Mouse (Mus musculus) heart, adult 2 months (tissue): ENCODE measurements around the gene Slfn2. TPM values are rescaled to one million over a fixed set of nuclear protein-coding genes. Genes with fewer than 3 reads are reported as not detected.

ENCODE experiments used
- DNase-seq, 2 experiments: peaks; one replicate each; pipeline ENCODE4 v3.0.0; 2021
- H3K27ac ChIP-seq: fragments of 200-600 bp; 2 replicates; pipeline ENCODE4 v1.8.1; 2022
- H3K27me3 ChIP-seq: fragments of 200-500 bp; 2 replicates; pipeline ENCODE4 v1.6.1; 2012; ENCODE audit warnings: mild to moderate bottlenecking, low read length, inconsistent platforms, mixed read lengths; ENCODE audit not compliant: control insufficient read depth, insufficient read depth
- H3K36me3 ChIP-seq: fragments of 200-500 bp; 2 replicates; pipeline ENCODE4 v1.6.1; 2012; ENCODE audit warnings: low read length, inconsistent platforms; ENCODE audit not compliant: control insufficient read depth, insufficient read depth
- H3K4me1 ChIP-seq: fragments of 200-500 bp; 2 replicates; pipeline ENCODE4 v1.6.1; 2011; ENCODE audit warnings: low read length; ENCODE audit not compliant: control insufficient read depth, insufficient read depth
- H3K4me3 ChIP-seq: fragments of 200-600 bp; 2 replicates; pipeline ENCODE4 v1.8.1; 2022
- H3K79me2 ChIP-seq: fragments of 200-500 bp; replicated peaks from 2 replicates; pipeline ENCODE4 v1.6.1; 2012; ENCODE audit warnings: mild to moderate bottlenecking, inconsistent platforms, low read length, moderate library complexity, mixed read lengths; ENCODE audit not compliant: control insufficient read depth, insufficient read depth
- H3K9ac ChIP-seq: fragments of 200-500 bp; 2 replicates; pipeline ENCODE4 v1.6.1; 2012; ENCODE audit warnings: low read depth, mild to moderate bottlenecking, control low read depth, inconsistent platforms, low read length, mixed read lengths
- CTCF ChIP-seq: fragments of 200-600 bp; IDR thresholded peaks from 2 replicates; pipeline ENCODE4 v1.8.1; 2022; ENCODE audit warnings: antibody characterized with exemption, mild to moderate bottlenecking, moderate library complexity
- EP300 ChIP-seq: fragments of 200-500 bp; IDR thresholded peaks from 2 replicates; pipeline ENCODE4 v1.6.1; 2011; ENCODE audit warnings: low read depth, low read length, control low read depth; ENCODE audit not compliant: insufficient read depth
- POLR2A ChIP-seq: fragments of 200-500 bp; IDR thresholded peaks from 2 replicates; pipeline ENCODE4 v1.6.1; 2011; ENCODE audit warnings: mild to moderate bottlenecking, low read depth, low read length, control low read depth; ENCODE audit not compliant: insufficient read depth
- WGBS: fragments of 180-500 bp; shearing (Covaris S2); methylation state at CpG from one replicate; pipeline ENCODE4 v1.1.7; 2018; 5-methylcytosine and 5-hydroxymethylcytosine counted together
- intact Hi-C: fragments of 180-260 bp; cut with DNase I; formaldehyde crosslinking; loops from one replicate; pipeline ENCODE4 v1.15.1; 2025
- polyA plus RNA-seq: library from polyadenylated mRNA; depleted of rRNA; stranded (reverse); fragments of >200 nt; gene quantifications from 2 replicates; pipeline ENCODE4 v1.2.3, GENCODE M21; 2012
- total RNA-seq, 2 experiments: library from RNA; stranded (reverse); gene quantifications; 2 replicates each; pipeline ENCODE4 v1.2.3; 2021

Slfn2 gene
- total and polyA plus RNA-seq, 3 experiments = 3.4 to 4.3 (median 3.8) TPM

GRCm38 (mm10) chr11:83039796-83040195 is 25.1 kb upstream of the Slfn2 start:
- Histone ChIP-seq H3K27ac (no peak overlapping the region), H3K36me3 (no peaks in the 10 kb centered on the region), H3K9ac (no peak overlapping the region), H3K79me2 (no peaks in the 10 kb centered on the region), H3K4me1 (no peaks in the 10 kb centered on the region), H3K27me3 (no peaks in the 10 kb centered on the region), H3K4me3 (peak overlapping the region; percentile 23; the same call in 1 of the 2 replicates)
- TF ChIP-seq CTCF (no peak), EP300 (no peak), POLR2A (no peak)
- intact Hi-C loops = loop anchor here (5.0 kb wide), 1 partner anchor 127 kb away; the partner anchor contains the start of gene Unc45b
- WGBS = 15% methylated on average over 19 of the region's 19 CpGs
- no peak for DNase-seq

- DNase-seq = no peak
- Histone ChIP-seq H3K36me3 (no peaks in the 10 kb centered on the region), H3K79me2 (no peaks in the 10 kb centered on the region), H3K27ac (no peak overlapping the region), H3K9ac (no peak overlapping the region), H3K4me1 (no peaks in the 10 kb centered on the region), H3K4me3 (peak overlapping the region; percentile 23; the same call in 1 of the 2 replicates), H3K27me3 (no peaks in the 10 kb centered on the region)
- TF ChIP-seq EP300 (no peak), POLR2A (no peak), CTCF (no peak)
- intact Hi-C loops = loop anchor here (5.0 kb wide), 1 partner anchor 128 kb away; the partner anchor contains the start of gene Unc45b
- WGBS = 34% methylated on average over 1 of the region's 1 CpGs
Observed at GRCm38 (mm10) chr11:83040325-83040724, 24.6 kb upstream of the Slfn2 start.

- intact Hi-C loops = loop anchor here (5.0 kb wide), 1 partner anchor 129 kb away; the partner anchor contains the start of gene Unc45b
- H3K9ac ChIP-seq = no peak overlapping the region
- H3K4me3 ChIP-seq = no peak overlapping the region
- H3K27me3 ChIP-seq = no peaks in the 10 kb centered on the region
- TF ChIP-seq EP300 (no peak), CTCF (no peak), POLR2A (no peak)
- no peak for DNase-seq
- H3K36me3 ChIP-seq = no peaks in the 10 kb centered on the region
- H3K4me1 ChIP-seq = no peaks in the 10 kb centered on the region
- no peak overlapping the region for H3K27ac ChIP-seq
- no peaks in the 10 kb centered on the region for H3K79me2 ChIP-seq
Observed at GRCm38 (mm10) chr11:83041000-83041399, 23.9 kb upstream of the Slfn2 start.

- Histone ChIP-seq H3K4me1 (no peaks in the 10 kb centered on the region), H3K9ac (no peak overlapping the region), H3K79me2 (no peaks in the 10 kb centered on the region), H3K27ac (no peak overlapping the region), H3K4me3 (no peak overlapping the region), H3K36me3 (no peaks in the 10 kb centered on the region), H3K27me3 (no peaks in the 10 kb centered on the region)
- no peak for TF ChIP-seq CTCF
- no peak for TF ChIP-seq EP300
- no peak for TF ChIP-seq POLR2A
- intact Hi-C loops = loop anchor here (5.0 kb wide), 1 partner anchor 132 kb away; the partner anchor contains the start of gene Unc45b
- DNase-seq = no peak
- WGBS = 69% methylated on average over 4 of the region's 4 CpGs
Observed at GRCm38 (mm10) chr11:83043891-83044290, 21.0 kb upstream of the Slfn2 start.

- H3K79me2 ChIP-seq = no peaks in the 10 kb centered on the region
- intact Hi-C loops = no loop called here
- WGBS = 57% methylated on average over 3 of the region's 3 CpGs
- no peaks in the 10 kb centered on the region for H3K36me3 ChIP-seq
- H3K27ac ChIP-seq = no peak overlapping the region
- no peak overlapping the region for H3K4me3 ChIP-seq
- TF ChIP-seq CTCF = no peak
- TF ChIP-seq POLR2A = no peak
- TF ChIP-seq EP300 = no peak
- DNase-seq = no peak
- no peaks in the 10 kb centered on the region for H3K4me1 ChIP-seq
- no peaks in the 10 kb centered on the region for H3K27me3 ChIP-seq
- H3K9ac ChIP-seq = no peak overlapping the region
Observed at GRCm38 (mm10) chr11:83045642-83046041, 19.3 kb upstream of the Slfn2 start.

GRCm38 (mm10) chr11:83057863-83058262 is 7.0 kb upstream of the Slfn2 start:
- Histone ChIP-seq H3K4me3 (no peak overlapping the region), H3K9ac (no peak overlapping the region), H3K79me2 (no peaks in the 10 kb centered on the region), H3K36me3 (no peaks in the 10 kb centered on the region), H3K27me3 (no peaks in the 10 kb centered on the region), H3K27ac (no peak overlapping the region), H3K4me1 (no peaks in the 10 kb centered on the region; the same call in 1 of the 2 replicates)
- peak; percentile 68 to 76 for DNase-seq
- 1% methylated on average over 5 of the region's 5 CpGs for WGBS
- TF ChIP-seq EP300 (peak; percentile 89), CTCF (peak; percentile 98), POLR2A (no peak)
- intact Hi-C loops = loop anchor here (5.0 kb wide), 1 partner anchor 364 kb away; no protein-coding TSS in a partner anchor
